Mouse (Mus musculus) adrenal gland, adult 2 months (tissue): ENCODE data around the gene Clca2. TPM values are rescaled to one million over a fixed set of nuclear protein-coding genes. Genes with fewer than 3 reads are reported as not detected.
"Not testable (repeated sequence)": the region's sequence is repeated elsewhere in the genome, so short reads cannot be mapped to it uniquely, and the experiment has no call there.

Experiments used
- DNase-seq: peaks from one replicate; pipeline ENCODE4 v3.0.0; 2021
- polyA plus RNA-seq: library from polyadenylated mRNA; depleted of rRNA; stranded (reverse); fragments of >200 nt; gene quantifications from 2 replicates; pipeline ENCODE4 v1.2.3, GENCODE M21; 2012; rRNA removed
- total RNA-seq, 2 experiments: library from RNA; stranded (reverse); gene quantifications; 2 replicates each; pipeline ENCODE4 v1.2.3; 2021

The Clca2 gene
- total and polyA plus RNA-seq, 3 experiments = 0.12 TPM; not detected in 2

- no peak for DNase-seq
These were observed 13.1 kb downstream of the Clca2 start for GRCm38 (mm10) chr3:145086180-145086579.

- DNase-seq = no peak
These were observed 16.2 kb downstream of the Clca2 start for GRCm38 (mm10) chr3:145083081-145083480.

GRCm38 (mm10) chr3:145080904-145081303 lies 18.3 kb downstream of the Clca2 start:
- DNase-seq = no peak

DNA sequence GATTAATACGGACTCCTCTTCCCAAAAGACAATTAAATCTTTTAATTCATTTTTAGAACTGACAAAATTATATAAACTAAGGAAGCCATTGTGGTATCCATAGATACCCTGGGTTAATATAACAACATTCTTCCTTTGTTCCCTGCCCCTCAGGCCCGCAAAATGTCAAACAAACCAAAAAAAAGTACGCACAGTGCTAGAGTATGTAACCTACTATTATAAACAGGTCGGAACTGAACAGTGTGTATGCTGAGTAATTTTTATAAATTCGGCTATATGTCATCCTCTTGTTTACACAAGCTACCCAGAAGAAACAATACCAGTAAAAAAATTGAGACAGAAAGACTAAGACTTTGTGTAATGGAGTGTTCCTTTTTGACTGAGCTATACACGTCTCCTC lies 20.8 kb downstream of the Clca2 start:
- DNase-seq = no peak

- DNase-seq = no peak
These were observed 26.9 kb downstream of the Clca2 start for GRCm38 (mm10) chr3:145072339-145072738.

GRCm38 (mm10) chr3:145068964-145069363 lies 30.3 kb downstream of the Clca2 start:
- no peak for DNase-seq

DNA sequence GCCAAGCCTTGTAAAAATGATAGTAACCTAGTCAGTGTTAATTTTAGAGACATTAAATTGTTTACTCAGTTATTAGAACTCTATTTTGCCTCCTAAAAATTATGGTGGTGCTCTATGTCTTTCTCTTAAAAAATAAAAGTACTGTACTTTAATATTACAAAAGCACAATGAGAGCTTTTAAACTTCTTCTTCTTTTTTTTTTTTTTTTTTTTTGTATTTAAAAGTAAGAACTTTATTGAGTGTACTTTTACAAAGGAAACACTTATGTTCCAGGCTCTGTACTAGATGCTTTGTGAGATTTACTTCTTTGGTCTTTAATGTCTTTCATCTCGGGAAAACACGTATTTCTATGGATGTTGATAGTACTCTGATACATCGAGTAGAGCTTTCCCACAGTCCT lies 44.1 kb downstream of the Clca2 start:
- not testable (repeated sequence) for DNase-seq

DNA sequence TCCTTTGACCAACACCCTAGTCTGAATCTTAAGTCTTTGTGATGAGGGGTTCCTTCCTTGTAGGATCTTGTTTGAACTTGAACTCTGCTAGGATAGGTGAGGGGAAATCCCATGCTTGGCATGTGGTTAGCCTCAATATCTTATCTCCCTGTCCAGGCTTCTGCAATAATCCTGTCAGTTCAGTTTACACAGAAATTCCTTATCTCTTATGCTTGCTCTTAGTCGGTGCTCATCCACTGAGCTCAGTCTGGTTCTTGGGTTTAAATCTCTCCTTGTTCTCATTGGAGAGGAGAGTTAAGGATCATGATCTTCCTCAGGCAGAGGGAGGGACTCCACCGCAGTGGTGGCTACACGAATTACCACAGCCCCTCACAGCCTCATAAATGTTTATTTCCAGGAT lies 49.4 kb downstream of the Clca2 start:
- no peak for DNase-seq

DNA sequence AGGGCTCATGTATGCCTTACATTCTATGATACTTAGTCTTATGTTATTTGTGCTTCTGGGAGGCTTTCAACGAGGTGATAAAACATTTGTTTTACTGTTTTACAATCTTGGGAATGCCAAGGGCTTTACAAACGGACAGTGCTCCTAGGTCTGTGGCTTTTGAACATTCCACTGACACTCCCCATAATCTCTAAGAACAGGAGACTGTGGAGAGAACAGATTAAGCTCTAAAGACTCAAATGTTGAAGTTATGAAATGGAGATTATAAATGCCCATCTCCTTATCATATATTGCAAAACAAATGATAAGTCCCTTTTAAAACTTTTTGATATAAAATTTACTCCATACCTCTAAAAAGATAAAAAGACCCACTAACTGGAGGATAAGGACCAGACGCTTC lies 60.4 kb downstream of the Clca2 start:
- DNase-seq = no peak

DNA sequence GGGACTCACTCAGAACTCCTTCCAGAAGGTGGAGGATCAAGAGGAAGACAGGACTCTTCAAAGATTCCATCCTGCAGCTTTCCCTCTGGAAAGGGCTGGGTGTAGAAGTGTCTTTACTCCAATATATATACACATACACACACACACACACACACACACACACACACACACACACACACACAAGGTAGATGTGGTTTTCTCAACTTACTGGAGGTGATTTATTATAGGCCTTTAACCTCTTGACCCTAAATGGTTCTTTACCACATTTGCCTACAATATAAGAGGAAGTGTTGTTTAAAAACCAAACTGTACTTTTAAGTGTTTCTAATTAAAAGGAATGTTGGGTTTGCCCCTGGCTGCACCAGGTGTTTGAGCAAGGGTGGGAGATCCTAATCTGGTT lies 66.6 kb downstream of the Clca2 start, which contains the start of gene Clca1:
TSS of gene Clca1 (minus strand) at position 101 of the 400 bp plus-strand sequence.
- no peak for DNase-seq

GRCm38 (mm10) chr3:145028036-145028435 lies 71.2 kb downstream of the Clca2 start:
- DNase-seq = no peak

GRCm38 (mm10) chr3:145026750-145027149 lies 72.5 kb downstream of the Clca2 start:
- peak; percentile 11 for DNase-seq

Other genes with a start within 250 kb of the Clca2 start
- not detected for gene Clca4b, start 166.9 kb downstream of the Clca2 start, total RNA-seq
- not detected in 2 replicates for gene Clca4b, start 166.9 kb downstream of the Clca2 start, polyA plus RNA-seq
- gene Clca4a, start 124.4 kb downstream of the Clca2 start, total RNA-seq = not detected
- not detected in 2 replicates for gene Clca4a, start 124.4 kb downstream of the Clca2 start, polyA plus RNA-seq
- gene Clca1, start 66.7 kb downstream of the Clca2 start, total RNA-seq = not detected
- 0.02 TPM in 1 of 2 replicates, not detected in the other for gene Clca1, start 66.7 kb downstream of the Clca2 start, polyA plus RNA-seq
- 10 to 100 TPM; 17.0 to 18.2 TPM for gene Odf2l, start 19.1 kb upstream of the Clca2 start, total RNA-seq
- gene Odf2l, start 19.1 kb upstream of the Clca2 start, polyA plus RNA-seq = 1.2 and 2.0 TPM in 2 replicates
- under 1 TPM in 1 of 2 experiments, not detected in 1; 0.07 TPM for gene Col24a1, start 193.0 kb upstream of the Clca2 start, total RNA-seq
- gene Col24a1, start 193.0 kb upstream of the Clca2 start, polyA plus RNA-seq = 0.02 TPM in 1 of 2 replicates, not detected in the other